Mouse (Mus musculus) urinary bladder, postnatal 36 days (tissue): ENCODE results near the gene Akain1.

Experiments used
- DNase-seq, 2 experiments: peaks; one replicate each; pipeline ENCODE4 v3.0.0; 2022; ENCODE audit warnings: low spot score in 2 of 2, mixed read lengths in 1 of 2

Akain1 gene

DNA sequence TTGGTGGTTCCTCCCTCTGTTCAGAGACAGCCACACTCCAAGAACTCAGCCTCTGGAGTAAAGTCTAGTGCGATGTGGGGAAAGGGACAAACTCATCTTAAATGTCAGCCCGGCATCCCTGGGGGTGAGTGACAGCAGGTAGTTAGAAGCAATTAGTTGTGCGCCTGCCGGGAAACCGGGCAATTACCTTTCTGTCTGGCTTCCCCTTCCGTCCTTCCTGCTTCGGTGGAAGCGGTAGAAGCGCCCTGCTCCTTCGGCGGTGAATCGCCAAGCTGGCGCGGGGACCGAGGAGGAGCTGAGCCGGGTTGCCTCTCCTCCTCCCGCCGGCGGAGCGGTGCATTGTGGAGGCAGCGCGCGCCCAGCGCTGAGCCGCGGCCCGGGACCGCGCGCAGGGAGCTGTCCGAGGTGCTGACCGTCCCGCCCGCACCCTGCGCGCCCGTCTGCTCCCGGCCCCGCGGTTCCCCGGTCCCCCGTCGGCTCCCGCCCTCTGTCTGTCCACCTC is at the start of gene Akain1:
Gene Akain1 (plus strand): TSS at position 337 of the 502 bp plus-strand sequence.
- DNase-seq, result peak; percentile 47 to 59

DNA sequence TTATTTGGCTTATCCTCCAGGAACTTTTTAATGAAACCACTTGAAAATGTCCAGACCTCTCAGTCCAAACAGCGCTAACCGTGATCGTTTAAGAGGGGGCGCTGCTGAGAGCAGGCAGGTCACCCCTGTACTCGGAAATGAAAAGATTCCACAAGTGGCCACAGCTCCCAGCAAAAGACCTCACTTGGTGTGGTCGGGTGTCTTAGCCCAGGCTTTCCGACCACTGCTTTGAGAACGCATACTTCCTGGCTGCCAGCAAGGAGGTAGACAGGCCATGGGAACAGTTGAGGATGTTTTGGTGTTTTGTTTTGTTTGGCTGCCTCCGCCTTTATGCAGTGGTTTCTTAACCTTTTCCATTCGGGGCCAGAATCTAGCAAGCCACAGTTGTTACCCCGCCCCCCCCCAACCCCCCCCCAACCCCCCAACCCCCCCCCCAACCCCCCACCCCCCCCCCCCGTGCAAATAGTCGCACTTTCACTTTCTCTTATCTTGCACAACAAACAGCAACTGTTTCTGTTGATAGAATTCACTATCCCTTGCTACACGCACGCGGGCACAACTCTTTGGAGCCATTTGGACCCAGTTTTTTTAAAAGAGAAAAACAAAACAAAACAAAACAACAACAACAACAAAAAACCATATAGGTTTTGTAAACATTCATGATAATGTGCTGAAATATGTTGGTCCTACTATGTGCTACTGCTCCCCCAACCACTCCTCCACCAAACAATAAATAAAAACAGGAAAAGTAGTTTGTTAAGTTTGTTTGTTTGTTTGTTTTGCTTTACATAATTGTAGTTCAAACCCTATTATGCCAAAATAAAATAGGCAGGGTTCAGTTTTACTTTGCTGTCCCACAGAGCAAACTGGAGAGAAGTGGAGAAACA is 42.7 kb upstream of the Akain1 start:
- peak in 1 of 2 experiments; percentile 33 for DNase-seq

DNA sequence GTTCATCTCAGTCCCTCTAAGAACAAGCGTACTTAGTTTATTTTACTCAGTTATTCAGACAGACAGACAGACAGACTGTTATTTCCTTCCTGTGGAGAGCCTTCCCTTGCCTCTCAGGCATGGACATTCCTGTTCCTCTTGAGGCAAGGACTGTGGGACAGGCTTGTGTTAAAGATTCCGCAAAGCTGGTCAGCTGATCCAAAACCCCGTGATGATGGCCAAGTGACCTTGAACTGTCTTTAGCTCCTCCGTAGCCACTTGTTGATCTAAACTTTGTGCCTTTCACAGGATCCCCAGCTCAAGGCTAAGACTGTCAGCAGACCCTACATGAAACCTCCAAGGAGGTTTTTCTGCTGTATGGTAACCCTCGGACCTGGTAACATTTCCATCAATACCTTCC is 42.0 kb upstream of the Akain1 start:
- DNase-seq, result no peak

DNA sequence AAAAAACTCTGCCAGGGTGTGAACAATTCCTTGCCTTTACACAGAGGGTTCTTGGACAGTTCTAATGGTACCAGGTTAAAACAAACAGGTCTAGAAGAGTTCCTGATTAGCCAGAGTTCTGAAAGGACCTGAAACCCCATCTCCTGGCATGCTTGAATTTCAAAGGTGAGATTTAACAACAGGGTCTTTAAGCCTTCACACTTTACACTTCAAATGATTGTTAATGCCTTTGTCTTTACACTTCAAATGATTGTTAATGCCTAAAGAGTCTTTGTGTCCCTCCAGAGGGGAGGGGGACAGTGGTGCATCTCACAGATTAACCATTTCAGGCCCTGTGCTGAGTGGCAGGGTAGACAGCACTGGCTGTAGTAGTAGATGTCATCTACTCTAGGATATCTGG is 41.0 kb upstream of the Akain1 start:
- no peak for DNase-seq

DNA sequence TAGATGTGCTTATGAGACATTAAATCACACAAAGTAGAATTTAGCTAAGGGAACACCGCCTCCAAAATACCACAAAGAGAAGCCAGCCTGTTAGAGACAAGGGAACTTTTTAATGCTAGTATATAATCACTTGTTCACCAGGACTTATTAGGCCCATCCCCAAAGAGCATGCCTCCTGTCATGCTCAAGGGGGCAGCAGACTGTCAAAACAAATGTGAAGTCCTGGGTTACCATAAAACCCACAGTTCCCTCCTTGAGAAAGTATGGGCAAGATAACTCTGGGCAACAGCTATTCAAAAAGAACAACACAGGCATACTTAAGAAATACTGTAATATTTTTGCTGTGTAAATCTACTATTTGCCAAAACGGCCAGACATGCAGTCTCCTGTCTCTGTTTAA is 38.0 kb upstream of the Akain1 start:
- no peak for DNase-seq

DNA sequence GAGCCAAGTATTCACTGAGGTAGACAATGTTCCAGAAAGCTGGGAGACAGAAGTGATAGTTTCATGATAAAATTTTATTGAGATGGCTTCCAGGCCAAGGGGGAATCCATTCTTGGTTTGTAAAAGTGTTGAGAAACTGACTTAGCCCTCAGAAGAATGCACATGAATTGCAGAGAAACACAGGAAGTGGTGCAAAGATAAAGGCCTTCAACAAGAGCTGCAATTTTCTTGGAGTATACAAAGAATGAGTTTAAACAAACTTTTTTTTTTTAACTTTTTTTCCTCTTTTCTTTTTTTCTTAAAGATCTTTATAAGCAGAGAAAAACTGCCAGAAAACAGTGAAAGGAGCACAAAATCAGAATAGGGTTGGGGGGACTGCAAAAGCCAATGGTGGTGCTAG is 23.0 kb upstream of the Akain1 start:
- no peak for DNase-seq

DNA sequence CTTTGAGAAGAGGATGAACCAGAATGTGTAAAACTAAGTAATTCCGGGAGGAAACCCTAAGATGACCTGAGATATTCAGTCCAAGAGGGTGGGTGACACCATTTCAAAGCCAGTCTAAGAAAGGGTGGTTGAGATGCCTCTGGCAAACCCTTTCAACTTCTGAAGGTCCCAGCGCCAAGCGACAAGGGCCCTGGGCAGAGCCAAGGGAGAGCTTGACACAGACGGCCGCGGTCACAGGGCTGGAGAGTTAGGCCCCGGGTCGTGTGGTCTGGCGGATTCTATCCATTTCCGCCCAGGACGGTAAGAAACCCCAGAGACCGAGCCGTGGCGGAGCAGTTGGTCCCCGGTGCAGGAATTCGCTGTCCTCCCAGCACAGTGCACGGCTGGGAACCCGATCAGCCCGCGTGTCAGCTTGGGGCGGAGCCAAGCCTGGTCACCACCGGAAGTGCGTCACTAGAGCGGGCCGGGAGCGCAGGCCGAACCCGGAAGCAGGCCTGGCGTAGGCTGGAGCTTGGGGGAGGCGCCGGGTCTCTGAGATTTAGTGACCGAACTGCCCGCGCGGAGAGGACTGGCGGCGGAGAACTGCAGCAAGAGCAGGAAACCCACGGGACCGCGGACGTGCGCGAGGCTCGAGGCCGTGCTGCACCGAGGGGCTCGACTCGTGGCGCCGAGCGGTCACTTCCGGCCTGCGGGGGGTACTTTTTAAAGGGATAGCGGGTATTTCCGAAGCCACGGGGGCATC is 22.0 kb upstream of the Akain1 start:
- DNase-seq, result peak; percentile 95

DNA sequence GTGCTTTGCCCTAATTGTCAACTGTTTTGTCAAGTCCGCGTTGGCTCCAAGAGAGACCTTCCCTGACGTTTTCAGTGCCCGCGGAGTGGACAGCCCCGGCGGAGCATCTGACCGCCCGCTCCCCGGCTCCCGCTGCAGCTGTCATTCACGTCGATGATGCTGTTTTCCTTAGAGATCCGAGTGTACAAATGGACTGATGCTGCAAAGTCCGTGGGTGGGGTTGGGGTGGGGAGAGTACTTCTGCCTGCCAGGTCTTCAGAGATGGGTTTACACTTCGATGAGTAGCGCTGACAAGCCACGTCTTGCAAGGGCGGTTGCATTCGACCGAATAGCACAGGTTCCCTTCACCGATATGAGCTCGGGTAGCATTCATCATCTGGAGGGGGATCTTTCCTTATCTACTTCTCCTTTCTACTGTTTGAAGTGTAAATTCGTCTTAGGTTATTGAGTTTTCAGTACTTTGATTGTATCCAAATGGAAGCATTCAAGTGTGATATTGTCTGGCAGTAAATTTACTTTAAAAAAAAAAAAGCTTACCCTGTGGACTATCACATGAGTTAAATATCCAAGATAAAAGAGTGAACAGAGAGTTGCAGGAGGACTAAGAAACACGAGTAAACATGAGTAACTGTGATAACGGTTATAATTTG is 21.3 kb upstream of the Akain1 start:
- DNase-seq, result no peak

DNA sequence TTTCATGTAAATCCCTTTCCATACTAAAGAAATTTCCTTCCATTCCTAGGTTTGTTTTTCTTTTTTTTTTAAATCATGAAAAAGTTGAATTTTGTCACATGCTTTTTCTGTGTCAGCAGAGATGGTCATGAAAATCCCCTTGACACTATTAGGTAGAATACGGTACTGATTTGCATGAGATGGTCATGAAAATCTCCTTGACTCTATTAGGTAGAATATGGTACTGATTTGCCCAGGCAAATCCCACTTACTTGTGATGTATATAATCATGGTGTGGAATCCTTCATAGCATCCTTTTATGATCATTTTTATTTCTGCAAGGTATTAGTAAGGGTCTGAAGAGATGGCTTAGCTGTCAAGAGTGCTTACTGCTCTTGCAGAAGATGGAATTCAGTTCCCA is 17.5 kb upstream of the Akain1 start:
- DNase-seq, result no peak

DNA sequence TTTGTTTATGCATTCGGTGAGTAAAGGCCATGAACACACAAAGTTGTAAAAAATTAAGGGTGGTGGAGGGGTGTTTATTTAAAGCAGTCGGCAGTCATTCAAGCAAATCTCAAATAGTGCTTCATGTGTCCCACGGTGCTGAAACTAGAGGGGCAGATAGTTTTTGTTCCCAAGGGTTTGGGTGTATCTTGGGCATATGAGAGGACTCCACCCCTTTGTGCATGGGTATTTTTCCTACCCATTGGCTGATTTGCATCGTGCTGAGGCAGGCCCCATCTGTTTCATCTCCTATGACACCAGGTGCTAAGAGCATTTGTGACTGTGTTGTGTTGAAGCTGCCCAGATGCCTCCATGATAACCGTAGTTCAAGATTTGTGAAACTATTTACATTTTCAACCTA is 1.3 kb upstream of the Akain1 start:
- no peak for DNase-seq

DNA sequence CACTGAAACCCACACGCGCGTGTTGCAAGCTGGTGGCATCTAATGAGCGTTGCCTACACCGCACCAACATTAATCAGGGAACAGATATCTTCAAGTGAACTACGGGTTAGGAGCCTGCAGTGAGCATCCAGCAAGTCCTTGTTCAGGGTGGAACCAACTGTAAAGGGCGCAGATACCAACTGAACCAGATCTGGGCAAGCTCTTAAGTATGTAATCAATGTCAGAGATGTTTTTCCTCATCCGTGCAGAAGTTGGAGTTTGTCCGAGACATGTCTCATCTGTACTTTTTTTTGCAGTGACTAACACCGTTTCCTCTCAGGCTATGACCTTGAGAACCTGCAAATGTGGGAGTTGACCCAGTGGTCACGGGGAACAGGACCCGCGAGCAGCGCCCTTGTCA is 640 bp upstream of the Akain1 start:
- DNase-seq, result no peak

DNA sequence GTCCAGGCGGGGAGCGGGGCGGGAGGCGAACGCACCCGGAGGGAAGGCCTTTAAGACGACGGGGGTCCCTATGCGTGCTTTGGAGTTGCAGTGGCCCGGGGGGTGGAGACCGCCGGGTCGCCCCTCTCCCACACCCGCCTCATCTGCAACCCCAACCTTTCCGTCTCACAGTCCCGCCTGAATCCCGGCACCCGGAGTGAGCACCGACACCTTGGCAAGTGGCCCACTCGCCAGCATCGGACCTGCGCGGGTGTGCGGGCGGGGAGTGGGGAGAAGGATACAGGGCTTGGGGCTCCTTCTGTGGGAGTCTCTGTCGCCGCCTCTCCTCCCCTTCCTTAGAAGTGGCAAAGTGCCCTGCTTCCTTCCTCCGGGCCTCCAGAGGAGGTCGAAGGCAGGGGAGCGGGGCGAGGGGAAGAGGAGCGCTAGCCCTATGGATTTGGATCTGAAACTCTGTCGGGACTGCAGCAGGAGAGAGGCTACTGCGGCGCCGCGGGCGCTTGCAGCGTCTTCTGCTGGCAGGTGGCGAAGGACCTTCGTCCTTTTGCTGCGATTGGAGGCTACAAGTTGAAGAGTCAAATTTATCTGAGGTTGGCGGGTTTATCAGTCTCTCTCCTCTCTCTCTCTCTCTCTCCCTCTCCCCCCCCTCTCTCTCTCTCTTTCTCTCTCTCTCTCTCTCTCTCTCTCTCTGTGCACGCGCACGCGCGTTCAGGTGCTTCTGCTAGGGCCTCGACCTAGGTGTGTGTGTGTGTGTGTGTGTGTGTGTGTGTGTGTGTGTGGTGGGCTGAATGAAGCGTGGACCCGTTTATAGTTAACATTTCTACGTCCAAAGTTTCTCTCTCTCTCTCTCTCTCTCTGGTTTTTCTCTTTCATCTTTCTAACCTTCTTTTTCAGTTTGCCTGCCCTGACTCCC is 700 bp downstream of the Akain1 start:
- no peak for DNase-seq

DNA sequence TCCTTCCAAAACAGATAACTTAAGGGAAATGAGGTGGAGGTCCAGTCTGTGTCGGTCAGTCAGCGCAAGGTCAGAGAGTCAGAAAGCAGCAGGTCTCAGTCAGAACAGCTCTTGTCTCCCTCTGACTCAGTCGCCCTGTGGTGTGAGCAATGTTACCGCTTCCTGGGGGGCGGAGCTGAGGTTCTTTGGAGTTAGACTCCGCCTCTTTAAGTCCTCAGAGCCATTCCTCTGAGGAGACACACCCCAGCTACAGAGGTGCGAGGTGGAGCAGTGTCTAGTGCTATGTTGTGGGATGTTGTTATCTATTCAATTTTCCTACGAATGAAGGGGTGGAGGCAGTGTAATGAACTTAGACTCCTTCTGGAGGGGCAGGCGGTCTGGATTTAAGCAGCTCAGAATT is 1.9 kb downstream of the Akain1 start:
- DNase-seq, result no peak

DNA sequence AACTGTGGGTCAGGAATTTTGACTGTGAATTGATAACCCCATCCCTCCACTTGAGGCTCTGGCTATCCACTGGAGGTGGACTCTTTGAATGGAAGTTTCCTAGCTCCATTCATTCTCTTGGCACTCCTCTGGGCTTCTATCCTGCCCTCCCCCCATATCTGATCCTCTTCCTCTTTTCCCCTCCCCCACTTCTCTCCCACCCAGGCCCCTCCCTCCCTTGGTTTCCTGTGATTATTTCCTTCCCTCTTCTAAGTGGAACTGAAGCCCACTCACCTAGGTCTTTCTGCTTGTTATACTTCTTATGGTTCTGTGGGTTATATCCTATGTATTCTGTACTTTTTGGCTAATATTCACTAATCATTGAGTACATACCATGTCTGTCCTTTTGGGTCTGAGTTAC is 9.6 kb downstream of the Akain1 start:
- DNase-seq, result no peak

DNA sequence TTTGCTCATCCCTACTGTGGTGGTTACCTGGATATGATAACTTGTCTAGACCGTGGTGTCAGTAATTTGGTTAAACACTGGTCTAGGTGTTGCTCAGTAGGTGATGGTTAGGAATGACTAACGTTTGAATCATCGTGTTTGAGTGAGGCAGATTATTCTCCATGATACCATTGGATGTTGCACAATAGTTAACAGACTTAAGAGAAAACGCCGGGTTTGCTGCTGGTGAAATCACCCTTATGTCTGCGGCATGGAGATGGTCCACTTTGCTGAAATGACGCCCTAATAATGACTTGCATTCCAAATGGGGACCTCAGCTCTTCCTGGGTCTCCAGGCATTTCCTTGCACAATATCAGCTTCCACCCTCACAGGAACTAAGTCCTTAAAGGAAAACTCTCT is 22.6 kb downstream of the Akain1 start:
- no peak for DNase-seq

DNA sequence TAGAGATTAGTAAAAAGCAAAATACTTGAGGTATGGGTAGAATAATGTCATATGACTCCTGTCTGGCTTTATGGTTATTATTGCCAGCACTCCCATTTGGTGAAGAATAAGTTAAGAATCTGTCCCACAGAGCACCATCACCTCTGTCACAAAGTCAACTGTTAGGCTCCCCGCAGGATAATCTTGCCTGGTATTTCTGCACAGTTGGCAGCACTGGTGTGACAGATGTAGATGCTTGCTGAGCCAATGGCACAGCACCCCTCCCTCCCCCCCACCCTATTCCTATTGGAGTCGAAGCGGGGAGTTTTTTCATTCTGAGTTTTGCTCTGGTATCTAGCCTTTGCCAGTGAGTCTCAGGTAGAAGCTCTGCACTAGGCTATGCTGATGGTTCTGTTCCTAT is 23.9 kb downstream of the Akain1 start:
- no peak for DNase-seq

DNA sequence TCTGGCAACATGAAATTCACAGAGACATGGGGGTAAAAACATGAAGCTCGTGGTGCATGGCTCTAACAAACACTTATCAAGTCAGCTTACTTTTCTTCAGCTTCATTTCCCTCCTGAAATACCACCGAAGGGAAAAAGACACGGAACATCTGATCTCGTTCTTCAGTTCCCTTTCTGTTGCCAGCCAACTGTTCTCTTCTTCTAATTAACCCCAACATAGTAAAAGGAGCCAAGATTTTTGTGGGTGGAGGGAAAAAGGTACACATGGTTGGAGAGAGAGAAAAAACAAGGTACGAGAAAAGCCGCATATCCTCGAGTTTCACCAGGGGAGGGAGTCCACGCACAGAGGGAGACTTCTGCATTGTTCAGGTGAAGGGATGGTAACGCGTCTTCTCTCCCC is 32.0 kb downstream of the Akain1 start:
- no peak for DNase-seq

DNA sequence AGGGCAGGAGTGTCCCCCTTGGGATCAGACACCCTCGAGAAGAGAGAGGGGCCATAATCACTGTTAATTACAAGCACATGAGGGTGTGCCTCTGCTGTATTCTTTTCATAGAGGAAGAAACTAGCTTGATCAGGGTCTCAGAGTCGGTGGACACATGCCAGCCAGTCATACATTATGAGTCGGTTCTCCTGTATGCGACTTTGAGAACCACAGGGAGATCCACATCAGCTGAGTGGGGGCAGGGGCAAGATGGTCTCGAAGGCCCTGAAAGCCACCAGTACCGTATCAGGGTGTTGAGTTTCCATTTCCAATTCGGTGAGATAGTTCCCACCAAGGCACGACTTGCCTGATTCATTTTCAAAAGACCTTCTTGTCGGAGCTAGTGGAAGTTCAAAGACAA is 33.3 kb downstream of the Akain1 start:
- no peak for DNase-seq

DNA sequence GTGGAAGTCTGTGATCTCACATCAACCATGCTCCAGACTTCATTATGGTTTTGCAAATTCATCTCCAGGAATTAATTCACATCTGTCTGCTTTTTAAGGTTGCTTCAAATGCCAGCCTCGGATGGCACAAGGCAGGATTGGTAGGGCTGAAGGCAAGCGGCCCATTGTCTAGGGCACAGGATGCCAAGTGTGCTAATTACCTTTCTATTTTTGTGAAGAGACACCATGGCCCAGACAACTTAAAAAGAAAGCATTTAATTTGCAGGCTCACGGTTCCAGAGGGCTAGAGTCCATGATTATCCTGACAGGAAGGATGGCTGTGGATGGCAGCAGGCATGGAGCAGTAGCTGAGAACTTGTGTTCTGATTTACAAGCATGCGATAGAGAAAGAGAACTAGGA is 35.0 kb downstream of the Akain1 start:
- no peak for DNase-seq

DNA sequence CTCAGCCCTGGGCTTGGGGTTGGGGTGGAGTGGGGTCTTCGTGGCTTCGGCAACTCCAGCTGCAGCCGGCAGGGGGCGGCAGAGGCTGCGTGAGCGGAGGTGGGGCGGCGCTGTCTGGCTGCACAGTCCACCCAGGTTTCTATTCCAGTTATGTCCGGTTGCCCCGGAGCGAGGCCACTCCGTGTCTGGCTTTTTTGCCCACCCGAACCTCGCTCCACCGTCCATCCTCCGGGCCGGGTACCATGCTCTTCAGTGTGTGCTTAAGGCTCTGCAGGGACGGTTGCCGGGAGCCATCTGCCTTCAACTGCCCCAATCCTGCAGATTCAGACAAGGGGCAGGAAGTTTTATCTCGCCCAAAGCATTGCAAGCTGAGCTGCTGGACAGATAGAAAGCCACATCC is 36.3 kb downstream of the Akain1 start:
- peak; percentile 5 to 28 for DNase-seq

DNA sequence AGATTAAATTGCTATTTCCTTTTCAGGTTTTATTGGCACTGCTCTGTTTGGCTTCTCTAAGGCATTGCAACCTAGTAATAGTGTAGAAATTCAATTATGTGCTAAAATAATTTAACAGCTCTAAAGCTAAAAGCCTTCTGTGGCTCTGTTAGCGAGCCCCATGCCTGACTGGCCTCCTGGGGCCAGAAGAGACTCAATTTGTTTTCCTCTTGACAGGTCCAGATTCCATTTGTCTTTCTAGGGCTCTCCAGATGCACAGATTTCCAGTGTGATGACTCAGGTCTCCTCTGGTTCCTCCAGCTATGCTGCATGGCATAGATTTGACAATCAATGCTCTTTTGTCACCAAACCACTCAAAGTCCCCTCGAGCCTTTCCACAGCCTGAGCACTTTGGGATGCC is 38.4 kb downstream of the Akain1 start:
- DNase-seq, result no peak
